Mouse (Mus musculus) midbrain, embryonic 16.5 days (tissue): ENCODE measurements at regions not wholly inside any gene's neighbourhood (a gene's known extent, or its start where the extent isn't known, plus 50 kb on each side); places are given as distances from the start of the nearest gene placed in this dataset.

Experiments
- ATAC-seq: fragments of 200-750 bp; cut with Nextera tagmentation; 2 replicates; pipeline ENCODE4 v1.8.0; 2017; ENCODE audit warnings: moderate TSS enrichment
- H3K27ac ChIP-seq: fragments of 300-500 bp; sonication (generic); 2 replicates; pipeline ENCODE4 v1.5.1; 2014; ENCODE audit warnings: mild to moderate bottlenecking, low read length, mixed read lengths
- H3K27me3 ChIP-seq: fragments of 300-500 bp; sonication (generic); 2 replicates; pipeline ENCODE4 v1.6.1; 2014; ENCODE audit warnings: low read depth, low read length, mixed read lengths; ENCODE audit not compliant: control insufficient read depth, insufficient read depth
- H3K36me3 ChIP-seq: fragments of 300-500 bp; sonication (generic); 2 replicates; pipeline ENCODE4 v1.6.1; 2014; ENCODE audit warnings: mild to moderate bottlenecking, low read length, moderate library complexity, mixed read lengths; ENCODE audit not compliant: control insufficient read depth, insufficient read depth
- H3K4me1 ChIP-seq: fragments of 300-500 bp; sonication (generic); 2 replicates; pipeline ENCODE4 v1.6.1; 2014; ENCODE audit warnings: mild to moderate bottlenecking, low read length, mixed read lengths; ENCODE audit not compliant: control insufficient read depth, insufficient read depth
- H3K4me2 ChIP-seq: fragments of 300-500 bp; sonication (generic); 2 replicates; pipeline ENCODE4 v1.6.1; 2014; ENCODE audit warnings: mild to moderate bottlenecking, low read length, mixed read lengths
- H3K4me3 ChIP-seq: fragments of 300-500 bp; sonication (generic); 2 replicates; pipeline ENCODE4 v1.5.1; 2014; ENCODE audit warnings: low read depth, mild to moderate bottlenecking, low read length, moderate library complexity, mixed read lengths
- H3K9ac ChIP-seq: fragments of 300-500 bp; sonication (generic); 2 replicates; pipeline ENCODE4 v1.6.1; 2014; ENCODE audit warnings: low read depth, low read length, mixed read lengths
- H3K9me3 ChIP-seq: fragments of 300-500 bp; sonication (generic); replicated peaks from 2 replicates; pipeline ENCODE4 v1.6.1; 2014; ENCODE audit warnings: mild to moderate bottlenecking, low read length, mixed read lengths; ENCODE audit not compliant: control insufficient read depth, poor library complexity, severe bottlenecking
- WGBS: fragments of 180-500 bp; shearing (Covaris S2); extraction: QIAGEN DNeasy Blood & Tissue Kit; methylation state at CpG from one replicate; pipeline ENCODE4 v1.1.7; 2014; 5-methylcytosine and 5-hydroxymethylcytosine counted together

GRCm38 (mm10) chr12:9862301-9862700, 292.4 kb downstream of the Osr1 start:
- WGBS: 100% methylated on average over 1 of the region's 1 CpGs
- no peak overlapping the region for H3K27ac ChIP-seq
- no peak for ATAC-seq
- no peak overlapping the region for H3K9ac ChIP-seq
- H3K4me1 ChIP-seq: no peaks in the 10 kb centered on the region
- no peak overlapping the region for H3K4me3 ChIP-seq
- H3K9me3 ChIP-seq: no peaks in the 10 kb centered on the region
- H3K4me2 ChIP-seq: no peak overlapping the region
- no peaks in the 10 kb centered on the region for H3K27me3 ChIP-seq
- no peaks in the 10 kb centered on the region for H3K36me3 ChIP-seq

- Histone ChIP-seq H3K9me3 (no peaks in the 10 kb centered on the region), H3K4me3 (no peak overlapping the region), H3K36me3 (no peaks in the 10 kb centered on the region), H3K27me3 (no peaks in the 10 kb centered on the region), H3K4me2 (no peak overlapping the region), H3K4me1 (no peaks in the 10 kb centered on the region), H3K9ac (no peak overlapping the region), H3K27ac (no peak overlapping the region)
- no peak for ATAC-seq
- 91% methylated on average over 4 of the region's 4 CpGs for WGBS
Measured at GRCm38 (mm10) chr12:9872236-9872635, 302.3 kb downstream of the Osr1 start.

GRCm38 (mm10) chr12:9873214-9873613, 303.3 kb downstream of the Osr1 start:
- no peaks in the 10 kb centered on the region for H3K36me3 ChIP-seq
- H3K9ac ChIP-seq: no peak overlapping the region
- H3K27ac ChIP-seq: no peak overlapping the region
- H3K4me3 ChIP-seq: no peak overlapping the region
- no peaks in the 10 kb centered on the region for H3K4me1 ChIP-seq
- no peaks in the 10 kb centered on the region for H3K9me3 ChIP-seq
- H3K4me2 ChIP-seq: no peak overlapping the region
- no peak for ATAC-seq
- H3K27me3 ChIP-seq: no peaks in the 10 kb centered on the region
- 96% methylated on average over 1 of the region's 1 CpGs for WGBS

- H3K4me2 ChIP-seq: no peak overlapping the region
- H3K27me3 ChIP-seq: no peaks in the 10 kb centered on the region
- no peak overlapping the region for H3K27ac ChIP-seq
- no peak overlapping the region for H3K4me3 ChIP-seq
- no peaks in the 10 kb centered on the region for H3K9me3 ChIP-seq
- ATAC-seq: no peak
- no peaks in the 10 kb centered on the region for H3K36me3 ChIP-seq
- no peaks in the 10 kb centered on the region for H3K4me1 ChIP-seq
- H3K9ac ChIP-seq: no peak overlapping the region
- WGBS: 95% methylated on average over 2 of the region's 2 CpGs
Measured at GRCm38 (mm10) chr12:9874823-9875222, 304.9 kb downstream of the Osr1 start.

GRCm38 (mm10) chr12:9881953-9882623, 312.2 kb downstream of the Osr1 start:
- H3K4me3 ChIP-seq: no peak overlapping the region
- no peaks in the 10 kb centered on the region for H3K27me3 ChIP-seq
- no peak overlapping the region for H3K9ac ChIP-seq
- no peak overlapping the region for H3K27ac ChIP-seq
- no peak for ATAC-seq
- H3K4me1 ChIP-seq: no peaks in the 10 kb centered on the region
- no peaks in the 10 kb centered on the region for H3K9me3 ChIP-seq
- no peaks in the 10 kb centered on the region for H3K36me3 ChIP-seq
- H3K4me2 ChIP-seq: no peak overlapping the region
- WGBS: 84% methylated on average over 2 of the region's 2 CpGs

GRCm38 (mm10) chr12:9883037-9883730, 313.3 kb downstream of the Osr1 start:
- no peaks in the 10 kb centered on the region for H3K4me1 ChIP-seq

GRCm38 (mm10) chr12:9894521-9894920, 324.6 kb downstream of the Osr1 start:
- H3K4me2 ChIP-seq: no peak overlapping the region
- ATAC-seq: no peak
- 80% methylated on average over 2 of the region's 2 CpGs for WGBS
- no peak overlapping the region for H3K9ac ChIP-seq
- H3K4me1 ChIP-seq: no peaks in the 10 kb centered on the region
- no peaks in the 10 kb centered on the region for H3K9me3 ChIP-seq
- no peak overlapping the region for H3K4me3 ChIP-seq
- no peak overlapping the region for H3K27ac ChIP-seq
- no peaks in the 10 kb centered on the region for H3K27me3 ChIP-seq
- no peaks in the 10 kb centered on the region for H3K36me3 ChIP-seq

More at GRCm38 (mm10) chr12:9883037-9883730, 313.3 kb downstream of the Osr1 start:
- no peak overlapping the region for H3K4me2 ChIP-seq
- WGBS: 48% methylated on average over 1 of the region's 1 CpGs
- H3K9ac ChIP-seq: no peak overlapping the region
- no peak overlapping the region for H3K27ac ChIP-seq
- no peaks in the 10 kb centered on the region for H3K36me3 ChIP-seq
- no peak for ATAC-seq
- H3K27me3 ChIP-seq: no peaks in the 10 kb centered on the region
- no peaks in the 10 kb centered on the region for H3K9me3 ChIP-seq
- H3K4me3 ChIP-seq: no peak overlapping the region

GRCm38 (mm10) chr12:9897980-9898379, 328.1 kb downstream of the Osr1 start:
- Histone ChIP-seq H3K9ac (no peak overlapping the region), H3K27me3 (no peaks in the 10 kb centered on the region), H3K36me3 (no peaks in the 10 kb centered on the region), H3K9me3 (no peaks in the 10 kb centered on the region), H3K27ac (no peak overlapping the region), H3K4me2 (no peak overlapping the region), H3K4me3 (no peak overlapping the region), H3K4me1 (no peaks in the 10 kb centered on the region)
- no peak for ATAC-seq
- 91% methylated on average over 6 of the region's 6 CpGs for WGBS

- Histone ChIP-seq H3K4me2 (no peak overlapping the region), H3K9ac (no peak overlapping the region), H3K4me1 (no peaks in the 10 kb centered on the region), H3K9me3 (no peaks in the 10 kb centered on the region), H3K36me3 (no peaks in the 10 kb centered on the region), H3K4me3 (no peak overlapping the region), H3K27ac (no peak overlapping the region), H3K27me3 (no peaks in the 10 kb centered on the region)
- 64% methylated on average over 3 of the region's 3 CpGs for WGBS
- no peak for ATAC-seq
Measured at GRCm38 (mm10) chr12:9898420-9898819, 328.5 kb downstream of the Osr1 start.
